Mouse (Mus musculus) frontal cortex, adult (tissue): ENCODE data around the gene Syne3.

ENCODE experiments used
- ATAC-seq: cut with Nextera tagmentation; 2 replicates; pipeline ENCODE4 v1.9.2; 2017; ENCODE audit warnings: mild to moderate bottlenecking, moderate library complexity, mixed read lengths; ENCODE audit not compliant: low TSS enrichment

Syne3 gene

GRCm38 (mm10) chr12:104892245-104892644 is 117.4 kb downstream of the Syne3 start:
- ATAC-seq = no peak

GRCm38 (mm10) chr12:104890066-104890465 is 119.5 kb downstream of the Syne3 start:
- ATAC-seq = no peak

- peak; percentile 85 for ATAC-seq
These were observed 123.5 kb downstream of the Syne3 start for GRCm38 (mm10) chr12:104886104-104886503.

- no peak for ATAC-seq
These were observed 127.1 kb downstream of the Syne3 start for GRCm38 (mm10) chr12:104882533-104882932.

- no peak for ATAC-seq
These were observed 127.5 kb downstream of the Syne3 start for GRCm38 (mm10) chr12:104882061-104882460.

GRCm38 (mm10) chr12:104881518-104882060 is 128.0 kb downstream of the Syne3 start:
- no peak for ATAC-seq

- no peak for ATAC-seq
These were observed 129.2 kb downstream of the Syne3 start for GRCm38 (mm10) chr12:104880367-104880766.
